Mouse (Mus musculus) embryonic facial prominence, embryonic 11.5 days (tissue): ENCODE data around the gene Tubb4b. TPM values are rescaled to one million over a fixed set of nuclear protein-coding genes. Genes with fewer than 3 reads are reported as not detected.

Source experiments
- ATAC-seq: fragments of 200-750 bp; cut with Nextera tagmentation; replicated peaks from 2 replicates; pipeline ENCODE4 v1.8.0; 2017; ENCODE audit warnings: low read depth; ENCODE audit not compliant: insufficient number of reproducible peaks, low FRiP score, low TSS enrichment
- DNase-seq: peaks from one replicate; pipeline ENCODE4 v3.0.0-alpha.2; 2015; ENCODE audit warnings: low spot score
- H3K27ac ChIP-seq: fragments of 300-500 bp; sonication (generic); replicated peaks from 2 replicates; pipeline ENCODE4 v1.5.1; 2014; ENCODE audit warnings: mild to moderate bottlenecking, low read depth, low read length, control low read depth
- H3K27me3 ChIP-seq: fragments of 300-500 bp; sonication (generic); 2 replicates; pipeline ENCODE4 v1.6.1; 2014; ENCODE audit warnings: mild to moderate bottlenecking, low read length, moderate library complexity, mixed read lengths; ENCODE audit not compliant: control insufficient read depth, insufficient read depth
- H3K36me3 ChIP-seq: fragments of 300-500 bp; sonication (generic); replicated peaks from 2 replicates; pipeline ENCODE4 v1.6.1; 2014; ENCODE audit warnings: low read depth, mild to moderate bottlenecking, low read length, moderate library complexity, mixed read lengths; ENCODE audit not compliant: control insufficient read depth, insufficient read depth
- H3K4me1 ChIP-seq: fragments of 300-500 bp; sonication (generic); 2 replicates; pipeline ENCODE4 v1.6.1; 2014; ENCODE audit warnings: low read length, mixed read lengths; ENCODE audit not compliant: control insufficient read depth, insufficient read depth
- H3K4me2 ChIP-seq: fragments of 300-500 bp; sonication (generic); 2 replicates; pipeline ENCODE4 v1.6.1; 2014; ENCODE audit warnings: low read depth, mild to moderate bottlenecking, control low read depth, low read length, moderate library complexity
- H3K4me3 ChIP-seq: fragments of 300-500 bp; sonication (generic); 2 replicates; pipeline ENCODE4 v1.5.1; 2014; ENCODE audit warnings: low read depth, low read length, control low read depth
- H3K9ac ChIP-seq: fragments of 300-500 bp; sonication (generic); replicated peaks from 2 replicates; pipeline ENCODE4 v1.6.1; 2014; ENCODE audit warnings: mild to moderate bottlenecking, control low read depth, low read length
- H3K9me3 ChIP-seq: fragments of 300-500 bp; sonication (generic); replicated peaks from 2 replicates; pipeline ENCODE4 v1.6.1; 2016; ENCODE audit warnings: mild to moderate bottlenecking, low read length, inconsistent platforms, mixed read lengths; ENCODE audit not compliant: control insufficient read depth
- WGBS: fragments of 180-500 bp; shearing (Covaris S2); extraction: QIAGEN DNeasy Blood & Tissue Kit; methylation state at CpG from one replicate; pipeline ENCODE4 v1.1.7; 2014; 5-methylcytosine and 5-hydroxymethylcytosine counted together
- polyA plus RNA-seq: library from polyadenylated mRNA; unstranded; fragments of >200 nt; fragmentation: Nextera tagmentation; extraction: Ambion mirVana; gene quantifications from 2 replicates; pipeline ENCODE4 v1.2.1, GENCODE M21; 2014

The Tubb4b gene
- polyA plus RNA-seq, 1 experiment from 2014 or later: 456 TPM

DNA sequence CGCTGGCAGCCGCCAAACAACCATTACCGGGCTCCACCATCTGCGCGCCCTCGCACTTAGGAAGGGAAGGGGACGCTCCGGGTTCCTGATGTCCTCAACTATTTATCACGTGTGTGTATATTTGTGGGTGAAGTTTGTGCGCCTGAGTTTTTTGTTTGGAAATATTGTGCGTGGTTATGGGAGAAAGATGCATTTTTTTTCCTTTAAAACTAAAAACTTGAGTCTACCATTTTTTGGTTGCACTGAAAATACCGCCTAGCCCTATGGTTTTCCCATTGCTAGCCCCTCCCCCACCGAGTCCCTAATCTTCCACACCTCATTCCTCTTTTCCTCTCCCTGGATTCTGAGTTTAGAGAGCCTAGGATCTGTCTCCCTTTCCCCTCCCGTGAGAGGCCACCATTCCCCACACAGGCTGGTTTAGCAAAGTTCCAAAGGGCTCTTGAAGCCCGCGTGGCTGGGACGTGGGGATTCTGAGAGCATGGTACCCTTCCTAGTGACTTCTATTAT, 42.6 kb downstream of the Tubb4b start:
- under 1% methylated on average over 17 of the region's 17 CpGs for WGBS
- no peak for ATAC-seq
- Histone ChIP-seq H3K4me1 (peaks cover 13% of the 10 kb centered on the region), H3K9ac (peak overlapping the region; percentile 62), H3K9me3 (no peaks in the 10 kb centered on the region), H3K4me3 (peak overlapping the region; percentile 59), H3K4me2 (peak overlapping the region; percentile 87), H3K27ac (peak overlapping the region; percentile 86), H3K36me3 (no peaks in the 10 kb centered on the region; the same call in 1 of the 2 replicates), H3K27me3 (peaks cover 51% of the 10 kb centered on the region)
- peak; percentile 43 for DNase-seq

DNA sequence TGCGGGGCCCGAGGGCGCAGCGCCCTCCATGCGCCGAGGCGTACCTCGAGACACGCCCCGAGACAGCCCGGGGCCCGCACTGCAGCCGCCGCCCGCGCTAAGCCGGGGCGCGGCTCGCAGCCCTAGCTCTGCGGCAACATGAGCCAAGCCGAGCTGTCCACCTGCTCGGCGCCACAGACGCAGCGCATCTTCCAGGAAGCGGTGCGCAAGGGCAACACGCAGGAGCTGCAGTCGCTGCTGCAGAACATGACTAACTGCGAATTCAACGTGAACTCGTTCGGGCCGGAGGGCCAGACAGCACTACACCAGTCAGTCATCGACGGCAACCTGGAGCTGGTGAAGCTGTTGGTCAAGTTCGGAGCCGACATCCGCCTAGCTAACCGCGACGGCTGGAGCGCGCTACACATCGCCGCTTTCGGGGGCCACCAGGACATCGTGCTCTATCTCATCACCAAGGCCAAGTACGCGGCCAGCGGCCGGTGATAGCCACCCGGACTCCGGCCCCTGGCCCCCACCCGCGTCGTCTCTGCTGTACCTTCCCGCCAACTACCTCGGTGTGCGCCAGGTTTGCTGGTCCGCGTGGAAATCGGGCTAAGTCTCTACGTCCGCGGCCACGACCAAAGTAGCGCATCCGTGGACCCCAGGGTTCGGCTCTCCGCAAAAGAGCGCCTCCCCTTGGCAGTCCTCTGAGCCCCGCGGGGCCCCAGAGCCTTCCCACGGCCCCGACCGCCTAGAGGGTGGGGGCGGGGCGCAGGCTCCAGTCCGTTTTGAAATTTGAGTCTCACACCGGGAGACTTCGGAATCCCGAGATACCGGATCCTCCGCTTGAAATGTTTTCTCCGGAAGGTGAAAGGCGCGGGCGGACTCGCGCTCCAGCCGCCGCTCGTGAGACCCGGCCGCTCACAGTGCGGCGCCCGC, 43.3 kb downstream of the Tubb4b start:
- DNase-seq: peak; percentile 69
- Histone ChIP-seq H3K36me3 (no peaks in the 10 kb centered on the region; the same call in 1 of the 2 replicates), H3K9me3 (no peaks in the 10 kb centered on the region), H3K27ac (peak overlapping the region; percentile 86), H3K4me1 (peaks cover 14% of the 10 kb centered on the region), H3K27me3 (peaks cover 51% of the 10 kb centered on the region), H3K4me2 (peak overlapping the region; percentile 87), H3K9ac (peak overlapping the region; percentile 62), H3K4me3 (peak overlapping the region; percentile 59)
- ATAC-seq: no peak; the same call in 1 of the 2 replicates
- under 1% methylated on average over 100 of the region's 100 CpGs for WGBS

- DNase-seq: peak; percentile 88
- Histone ChIP-seq H3K4me3 (peak within 1 kb of the TSS; percentile 59), H3K27ac (peak within 1 kb of the TSS; percentile 86), H3K9ac (peak within 1 kb of the TSS; percentile 62), H3K4me2 (peak within 1 kb of the TSS; percentile 87), H3K27me3 (peaks cover 51% of the 10 kb centered on the region), H3K9me3 (no peaks in the 10 kb centered on the region), H3K4me1 (peaks cover 11% of the 10 kb centered on the region), H3K36me3 (no peaks in the 10 kb centered on the region; the same call in 1 of the 2 replicates)
- WGBS: under 1% methylated on average over 31 of the region's 35 CpGs
- ATAC-seq: peak; percentile 73
These were observed 44.0 kb downstream of the Tubb4b start, which contains the start of gene Nrarp for GRCm38 (mm10) chr2:25180478-25180903. Gene Nrarp (plus strand): TSS chr2:25180758.

DNA sequence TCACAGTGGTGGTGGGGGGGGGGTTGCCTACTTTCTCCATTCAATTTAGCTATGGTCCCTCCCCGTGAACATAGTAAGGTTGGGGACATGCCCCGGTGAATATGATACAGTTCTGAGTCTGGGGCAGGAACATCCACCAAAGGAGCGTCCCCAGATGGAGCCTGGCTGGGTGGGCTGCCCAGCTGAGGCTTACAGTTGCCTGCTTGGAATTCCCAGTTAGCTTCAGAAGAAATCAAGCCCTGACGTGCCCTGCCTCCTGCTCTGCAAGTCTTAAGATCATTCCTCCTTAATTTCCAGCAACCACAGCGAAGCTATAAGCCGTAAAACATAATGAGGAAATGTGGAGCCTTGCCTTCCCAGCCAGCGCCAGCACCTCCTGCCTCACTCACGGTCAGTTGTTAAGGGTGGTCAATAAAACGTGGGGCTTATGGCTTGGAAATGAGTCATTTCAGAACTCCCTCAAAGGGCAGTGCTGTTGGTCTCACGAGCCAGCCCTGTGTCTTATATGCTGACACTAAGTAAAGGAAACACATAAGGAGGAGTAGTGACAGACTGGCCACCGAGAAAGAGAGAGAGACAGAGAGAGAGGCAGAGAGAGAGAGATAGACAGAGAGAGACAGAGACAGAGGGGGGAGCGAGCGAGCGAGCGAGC, 44.8 kb downstream of the Tubb4b start:
- Histone ChIP-seq H3K36me3 (no peaks in the 10 kb centered on the region; the same call in 1 of the 2 replicates), H3K4me2 (no peak overlapping the region; the same call in 1 of the 2 replicates), H3K27me3 (peaks cover 47% of the 10 kb centered on the region), H3K9me3 (no peaks in the 10 kb centered on the region), H3K9ac (0 out of 2 replicates have a peak overlapping the region, but pooled peaks have one; percentile 22), H3K4me3 (peak overlapping the region; percentile 59), H3K27ac (no peak overlapping the region), H3K4me1 (peaks cover 10% of the 10 kb centered on the region)
- no peak for ATAC-seq
- no peak for DNase-seq
- 48% methylated on average over 15 of the region's 15 CpGs for WGBS

GRCm38 (mm10) chr2:25178285-25178972, 46.1 kb downstream of the Tubb4b start:
- Histone ChIP-seq H3K4me3 (no peak overlapping the region), H3K27me3 (peaks cover 40% of the 10 kb centered on the region), H3K4me1 (peaks cover 10% of the 10 kb centered on the region), H3K9ac (no peak overlapping the region), H3K4me2 (no peak overlapping the region), H3K9me3 (no peaks in the 10 kb centered on the region), H3K36me3 (no peaks in the 10 kb centered on the region), H3K27ac (peak overlapping the region; percentile 20)
- no peak for ATAC-seq
- 23% methylated on average over 10 of the region's 10 CpGs for WGBS
- DNase-seq: peak; percentile 29

GRCm38 (mm10) chr2:25177685-25178084, 46.8 kb downstream of the Tubb4b start:
- peak; percentile 55 for DNase-seq
- Histone ChIP-seq H3K9ac (no peak overlapping the region; the same call in 1 of the 2 replicates), H3K9me3 (no peaks in the 10 kb centered on the region), H3K27me3 (peaks cover 34% of the 10 kb centered on the region), H3K4me1 (peaks cover 10% of the 10 kb centered on the region), H3K4me3 (no peak overlapping the region), H3K27ac (0 out of 2 replicates have a peak overlapping the region, but pooled peaks have one; percentile 20), H3K36me3 (no peaks in the 10 kb centered on the region), H3K4me2 (0 out of 2 replicates have a peak overlapping the region, but pooled peaks have one; percentile 0)
- no peak for ATAC-seq
- 5% methylated on average over 6 of the region's 6 CpGs for WGBS

DNA sequence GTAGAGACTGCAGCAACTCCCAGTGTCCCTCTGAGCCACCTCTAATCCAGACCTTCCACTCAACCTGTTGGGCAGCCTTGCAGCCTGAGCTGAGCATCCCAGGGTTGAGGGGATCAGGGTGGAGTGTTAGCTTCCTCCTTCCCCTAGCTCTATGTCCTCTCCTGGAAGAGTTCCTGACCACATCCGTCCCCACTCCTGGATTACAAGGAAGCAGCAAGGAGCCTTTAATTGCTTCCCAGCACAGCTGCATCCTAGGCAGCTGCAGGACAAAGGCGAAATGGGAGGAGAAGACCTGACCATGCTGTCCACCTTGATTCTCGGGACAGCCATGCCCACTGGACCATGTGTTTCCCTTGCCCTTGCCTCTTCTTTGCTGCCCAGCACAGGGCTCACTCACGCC, 47.4 kb downstream of the Tubb4b start:
- Histone ChIP-seq H3K9ac (peak overlapping the region; percentile 23; the same call in 1 of the 2 replicates), H3K9me3 (no peaks in the 10 kb centered on the region), H3K4me3 (0 out of 2 replicates have a peak overlapping the region, but pooled peaks have one; percentile 1), H3K27me3 (peaks cover 30% of the 10 kb centered on the region), H3K4me1 (peaks cover 10% of the 10 kb centered on the region), H3K27ac (no peak overlapping the region), H3K36me3 (no peaks in the 10 kb centered on the region), H3K4me2 (peak overlapping the region; percentile 0; the same call in 1 of the 2 replicates)
- no peak for DNase-seq
- ATAC-seq: no peak
- 42% methylated on average over 4 of the region's 4 CpGs for WGBS
